Mouse (Mus musculus): ENCODE measurements at regions not wholly inside any gene's neighbourhood (a gene's known extent, or its start where the extent isn't known, plus 50 kb on each side); places are given as distances from the start of the nearest gene placed in this dataset.
A peak's percentile ranks its signal among the peaks of the same experiment; 100 is the strongest.

- H3K36me3 ChIP-seq: no peaks in the 10 kb centered on the region
- H3K27ac ChIP-seq (replicated peaks): 0 out of 2 replicates have a peak overlapping the region, but pooled peaks have one; percentile 11
- WGBS: 58% methylated on average over 5 of the region's 5 CpGs
- peaks cover 49% of the 10 kb centered on the region for H3K4me1 ChIP-seq
- H3K9ac ChIP-seq: no peak overlapping the region
- no peak overlapping the region for H3K4me2 ChIP-seq (replicated peaks)
- no peaks in the 10 kb centered on the region for H3K27me3 ChIP-seq
- H3K9me3 ChIP-seq (replicated peaks): no peaks in the 10 kb centered on the region
- H3K4me3 ChIP-seq (replicated peaks): no peak overlapping the region
- no peak for ATAC-seq (ENCODE audit: insufficient number of reproducible peaks, low FRiP score, low TSS enrichment, low read depth)
Observed at GRCm38 (mm10) chr16:44612676-44613075, 54.0 kb upstream of the Boc start.

- H3K9ac ChIP-seq: no peak overlapping the region
- WGBS: 58% methylated on average over 6 of the region's 6 CpGs
- H3K4me3 ChIP-seq (replicated peaks): no peak overlapping the region
- H3K27ac ChIP-seq (replicated peaks): no peak overlapping the region
- no peaks in the 10 kb centered on the region for H3K9me3 ChIP-seq (replicated peaks)
- no peak overlapping the region for H3K4me2 ChIP-seq (replicated peaks)
- H3K27me3 ChIP-seq: no peaks in the 10 kb centered on the region
- no peaks in the 10 kb centered on the region for H3K36me3 ChIP-seq
- peaks cover 40% of the 10 kb centered on the region for H3K4me1 ChIP-seq
- ATAC-seq (ENCODE audit: insufficient number of reproducible peaks, low FRiP score, low TSS enrichment, low read depth): no peak
Observed at GRCm38 (mm10) chr16:44611525-44611924, 52.8 kb upstream of the Boc start.

DNA sequence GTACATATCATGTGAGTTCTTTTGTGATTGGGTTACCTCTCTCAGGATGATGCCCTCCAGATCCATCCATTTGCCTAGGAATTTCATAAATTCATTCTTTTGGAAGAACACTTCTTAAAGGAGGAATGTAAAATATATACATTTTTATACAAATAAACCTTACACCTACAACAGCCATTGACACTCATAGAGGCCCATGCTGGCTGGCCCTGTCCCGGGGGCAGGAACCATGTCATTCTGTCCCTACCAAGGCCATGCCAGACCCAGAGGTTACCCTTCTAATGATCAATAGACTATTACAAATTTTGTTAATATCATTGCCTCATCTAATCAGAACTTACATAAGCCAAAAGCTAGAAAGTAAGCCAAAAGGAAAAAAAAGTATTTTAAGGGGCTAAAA lies 49.9 kb upstream of the Boc start:
- H3K4me3 ChIP-seq (replicated peaks): no peak overlapping the region
- 88% methylated on average over 1 of the region's 1 CpGs for WGBS
- H3K9ac ChIP-seq: no peak overlapping the region
- H3K27me3 ChIP-seq: no peaks in the 10 kb centered on the region
- no peak overlapping the region for H3K4me2 ChIP-seq (replicated peaks)
- no peaks in the 10 kb centered on the region for H3K9me3 ChIP-seq (replicated peaks)
- no peaks in the 10 kb centered on the region for H3K36me3 ChIP-seq
- peaks cover 27% of the 10 kb centered on the region for H3K4me1 ChIP-seq
- ATAC-seq (ENCODE audit: insufficient number of reproducible peaks, low FRiP score, low TSS enrichment, low read depth): no peak
- no peak overlapping the region for H3K27ac ChIP-seq (replicated peaks)
